Mouse (Mus musculus) bone marrow, adult 2 months (tissue): ENCODE data around the gene Mlx.

Source experiments
- CTCF ChIP-seq: fragments of 200-500 bp; IDR thresholded peaks from 2 replicates; pipeline ENCODE4 v1.5.1; 2011; ENCODE audit warnings: low read length, control low read depth; ENCODE audit not compliant: control insufficient read depth, insufficient read depth
- POLR2A ChIP-seq: fragments of 200-500 bp; IDR thresholded peaks from 2 replicates; pipeline ENCODE4 v1.6.1; 2011; ENCODE audit warnings: low read depth, mild to moderate bottlenecking, control low read depth, low read length, borderline replicate concordance; ENCODE audit not compliant: control insufficient read depth

GRCm38 (mm10) chr11:101064462-101064861 is 22.6 kb upstream of the Mlx start:
- TF ChIP-seq CTCF = no peak
- TF ChIP-seq POLR2A = no peak
